Mouse (Mus musculus): ENCODE data around the gene Klk10.

DNA sequence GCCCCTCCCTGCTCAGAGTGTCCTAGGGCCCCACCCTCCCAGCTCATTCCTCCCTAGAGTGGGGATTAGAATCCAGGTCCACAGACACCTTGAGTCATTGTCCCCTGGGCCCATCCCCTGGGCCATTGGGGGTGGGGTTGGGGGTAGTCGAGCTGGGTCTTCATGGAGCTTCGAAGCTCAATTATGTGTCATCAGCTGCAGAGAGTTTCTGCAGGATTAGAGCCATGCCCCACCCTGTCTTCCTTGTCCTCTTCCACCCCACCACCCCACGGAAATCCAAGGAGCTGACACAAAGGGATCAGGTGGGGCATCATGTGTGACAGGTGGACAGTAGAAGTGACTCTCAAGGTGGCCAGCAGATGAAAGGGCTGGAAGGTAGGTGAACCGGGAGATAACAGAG, 12.2 kb upstream of the Klk10 start, which contains the start of gene Klk12:
- no peak for TF ChIP-seq GATA1 (IDR thresholded peaks at IDR 0.05; ENCODE audit: borderline replicate concordance, low read length)
- TF ChIP-seq FLI1 (IDR thresholded peaks at IDR 0.05; ENCODE audit: low read length): no peak

Measured in megakaryocyte, embryonic 14.5 days (primary cell).